Mouse (Mus musculus) layer of hippocampus, postnatal 25 days (tissue): ENCODE results near the gene Rhof. TPM values are rescaled to one million over a fixed set of nuclear protein-coding genes. Genes with fewer than 3 reads are reported as not detected.
A peak's percentile ranks its signal among the peaks of the same experiment; 100 is the strongest.

Experiments
- DNase-seq, 2 experiments: peaks; one replicate each; pipeline ENCODE4 v3.0.0; 2022; ENCODE audit warnings: mixed read lengths in 2 of 2, low spot score in 1 of 2; ENCODE audit errors: extremely low spot score in 1 of 2
- total RNA-seq, 2 experiments: library from RNA; stranded (reverse); gene quantifications; 2 replicates each; pipeline ENCODE4 v1.2.3; 2021

Gene Rhof
- total RNA-seq, 2 experiments from 2014 or later, result 47.2 to 48.7 TPM

DNA sequence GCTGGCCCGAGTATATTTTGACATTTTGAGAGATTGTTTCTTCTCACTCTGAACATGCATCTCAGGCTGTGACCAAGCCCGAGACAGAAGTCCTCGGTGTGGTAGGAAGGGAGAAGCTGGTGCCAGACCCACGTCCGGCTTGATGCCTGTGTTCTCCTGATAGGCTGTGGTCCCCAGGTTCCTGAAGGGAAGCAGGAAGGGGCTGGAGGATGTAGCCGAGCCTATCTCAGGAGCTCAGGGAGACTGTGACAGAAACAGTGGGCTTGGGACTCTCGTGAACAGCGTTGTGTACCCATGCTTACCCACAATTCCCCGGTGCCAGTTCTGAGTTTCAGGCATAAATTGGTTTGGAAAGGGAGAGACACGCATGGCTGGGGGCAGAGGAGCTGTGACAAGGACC, 13.7 kb downstream of the Rhof start:
- no peak for DNase-seq

DNA sequence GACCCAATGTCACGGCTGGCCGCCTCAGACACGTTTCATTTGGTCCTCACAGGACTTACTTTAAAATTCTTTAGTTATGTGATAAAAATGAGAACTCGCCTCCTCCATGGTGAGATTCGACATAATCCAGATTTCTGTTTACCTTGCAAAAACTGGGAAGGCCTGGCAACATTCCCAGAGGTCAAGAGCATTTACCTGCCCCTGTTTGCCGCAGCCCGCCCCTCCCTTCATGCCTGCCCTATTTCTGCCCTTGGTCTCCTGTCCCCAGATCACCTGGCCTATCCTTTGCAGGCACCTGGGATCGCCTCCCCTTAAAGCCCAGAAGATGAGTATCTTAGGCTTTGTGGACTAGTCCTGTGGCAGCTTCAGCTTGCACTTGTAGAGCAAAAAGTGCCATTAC, 14.7 kb downstream of the Rhof start:
- no peak for DNase-seq

DNA sequence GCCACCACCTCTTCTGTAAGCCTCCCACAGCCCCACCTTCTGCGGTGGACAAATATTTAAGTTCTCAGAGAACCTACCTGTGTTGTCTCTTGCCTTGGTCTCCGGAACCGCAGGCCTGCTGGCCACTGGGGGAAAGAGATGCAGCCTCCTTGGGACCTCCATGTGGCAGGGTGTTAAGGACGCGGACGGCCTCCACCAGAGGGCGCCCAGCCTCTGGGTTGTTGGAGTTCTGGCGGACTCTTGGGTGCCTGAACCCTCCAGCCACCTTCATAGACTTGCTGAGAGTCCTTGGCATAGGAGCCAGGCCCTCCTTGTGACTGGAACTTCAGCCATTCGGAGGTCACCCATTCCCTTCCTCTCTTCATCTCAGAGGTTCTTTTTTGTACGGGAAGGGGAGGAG, 15.2 kb downstream of the Rhof start:
- DNase-seq, result peak; percentile 60 to 85

DNA sequence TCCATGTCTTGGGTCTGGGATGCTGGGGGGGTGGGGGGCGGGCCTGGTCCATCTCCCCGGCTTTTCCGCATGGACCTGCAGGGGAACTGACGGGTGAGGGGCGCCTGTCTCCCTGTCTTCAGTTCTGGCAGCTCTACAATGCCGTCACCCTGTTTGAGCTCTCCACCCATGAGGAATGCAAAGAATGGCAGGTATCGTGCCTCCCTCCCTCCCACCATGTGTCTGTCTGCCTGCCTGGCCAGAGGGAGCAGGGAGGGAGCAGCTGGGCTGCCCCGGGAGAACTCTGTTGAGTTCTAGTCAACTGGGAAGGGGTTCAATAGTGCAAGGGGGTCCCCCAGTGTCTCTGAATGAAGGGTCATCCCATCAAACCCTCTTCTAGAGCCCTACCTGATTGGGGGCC, 16.4 kb downstream of the Rhof start:
- no peak for DNase-seq

DNA sequence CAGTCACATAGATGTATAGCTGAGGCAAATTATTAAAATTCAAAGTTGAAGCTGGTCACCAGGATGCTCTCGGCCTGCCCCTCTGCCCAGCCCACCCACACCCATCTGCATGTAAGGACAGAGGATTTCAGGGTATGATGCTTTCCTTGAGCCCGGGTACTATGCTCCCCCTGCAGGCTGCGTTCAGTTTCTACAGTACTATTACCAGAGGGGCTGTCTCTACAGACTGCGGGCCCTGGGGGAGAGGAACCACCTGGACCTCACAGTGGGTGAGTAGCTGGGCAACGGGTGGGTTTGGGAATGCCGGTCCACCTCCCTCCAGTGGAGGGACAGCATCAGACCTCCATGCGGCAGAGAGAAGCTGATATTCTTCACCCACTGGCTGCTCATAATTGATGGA, 17.6 kb downstream of the Rhof start:
- peak in 1 of 2 experiments; percentile 39 for DNase-seq

DNA sequence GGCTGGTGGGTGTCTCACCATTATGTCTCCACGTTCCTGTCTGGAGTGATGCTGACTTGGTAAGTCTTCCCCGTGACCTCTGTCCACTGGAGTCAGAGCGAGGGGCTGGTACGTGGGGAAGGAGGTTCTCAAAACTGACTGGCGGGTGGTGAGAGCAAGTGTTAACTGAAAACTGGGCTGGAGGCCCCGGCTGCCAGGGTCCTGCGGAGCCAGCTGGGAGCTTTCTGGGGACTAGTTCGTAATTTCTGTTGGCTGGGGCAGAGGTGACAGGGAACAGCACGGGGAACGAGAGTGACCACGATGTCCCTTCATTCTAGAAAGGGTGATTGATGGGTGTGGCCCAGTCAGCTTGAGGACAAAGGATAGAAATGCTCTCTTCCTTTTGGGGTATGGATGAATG, 18.4 kb downstream of the Rhof start:
- DNase-seq, result no peak

DNA sequence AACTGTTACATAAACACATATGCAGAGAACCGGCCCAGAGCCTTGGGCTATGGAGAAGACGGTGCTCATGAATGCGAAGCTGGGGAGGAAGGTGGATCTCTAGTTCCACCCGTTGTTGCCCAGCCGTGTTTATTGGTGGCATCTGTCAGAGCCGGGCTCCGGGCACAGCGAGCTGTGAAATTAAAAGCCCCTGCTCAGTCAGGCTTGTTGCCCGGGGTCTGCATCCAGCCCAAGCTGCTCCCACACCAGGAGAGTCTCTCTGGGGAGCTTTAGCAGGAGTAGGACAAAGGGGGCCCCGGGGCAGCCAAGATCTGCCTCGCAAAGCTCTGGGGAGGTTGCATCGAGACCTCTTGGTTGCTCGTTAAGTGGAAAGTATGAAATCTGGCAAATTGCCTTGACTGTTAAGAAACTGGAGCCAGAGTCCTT, 22.2 kb downstream of the Rhof start:
- DNase-seq, result no peak

DNA sequence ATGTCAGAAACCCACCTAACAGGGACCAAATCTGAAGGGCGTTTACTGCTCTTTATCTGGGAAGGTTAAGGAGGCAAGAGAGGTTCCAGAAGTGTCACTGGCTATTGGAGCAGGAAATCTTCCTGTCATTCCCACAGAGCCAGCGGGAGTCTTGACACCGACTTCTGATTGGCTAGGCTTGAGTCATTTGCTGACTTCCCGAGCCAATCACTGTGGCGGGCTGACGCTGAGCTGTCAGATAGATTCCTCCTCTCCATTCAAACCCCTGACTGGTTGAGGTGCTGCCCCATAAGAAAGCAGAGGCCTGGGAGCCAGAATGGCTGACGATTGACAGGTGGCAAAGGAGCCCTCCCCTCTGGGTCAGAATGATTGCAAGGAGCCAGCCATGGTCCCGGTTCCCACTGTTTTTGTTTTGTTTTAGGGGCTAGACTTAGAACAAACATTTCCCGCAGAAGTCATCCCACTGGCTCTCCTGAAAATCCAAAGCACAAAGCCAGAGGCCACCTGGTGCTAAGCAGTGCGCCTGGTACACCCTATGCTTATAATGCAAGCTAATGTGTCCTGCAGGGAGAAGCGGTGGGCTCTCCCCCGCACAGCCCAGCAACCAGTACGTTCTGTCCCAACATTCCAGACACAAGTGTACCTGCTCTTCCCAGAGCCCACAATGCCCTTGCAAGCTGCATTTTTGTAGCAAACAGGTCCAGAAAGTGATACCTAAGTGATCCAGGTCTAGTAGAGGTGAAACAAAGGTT, 22.9 kb downstream of the Rhof start:
- peak in 1 of 2 experiments; percentile 42 for DNase-seq

DNA sequence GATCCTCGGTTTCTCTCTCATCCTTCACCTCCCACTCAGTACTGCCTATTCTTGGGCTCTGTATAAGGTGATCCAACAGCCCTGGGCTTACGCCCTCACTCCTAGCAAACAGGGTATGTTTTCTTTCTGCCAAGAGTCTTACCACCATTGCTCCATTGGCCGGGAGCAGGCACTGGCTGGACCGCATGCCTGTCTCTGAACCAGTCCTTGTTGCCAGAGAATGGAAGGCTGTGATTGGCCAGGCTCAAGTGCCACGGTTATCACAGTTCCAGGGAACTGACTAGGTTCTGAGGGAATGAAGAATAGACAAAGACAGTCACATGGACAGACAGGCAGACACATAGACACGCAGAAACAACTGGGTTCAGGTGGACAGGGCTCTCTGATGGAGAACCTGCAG, 27.7 kb downstream of the Rhof start:
- DNase-seq, result no peak

DNA sequence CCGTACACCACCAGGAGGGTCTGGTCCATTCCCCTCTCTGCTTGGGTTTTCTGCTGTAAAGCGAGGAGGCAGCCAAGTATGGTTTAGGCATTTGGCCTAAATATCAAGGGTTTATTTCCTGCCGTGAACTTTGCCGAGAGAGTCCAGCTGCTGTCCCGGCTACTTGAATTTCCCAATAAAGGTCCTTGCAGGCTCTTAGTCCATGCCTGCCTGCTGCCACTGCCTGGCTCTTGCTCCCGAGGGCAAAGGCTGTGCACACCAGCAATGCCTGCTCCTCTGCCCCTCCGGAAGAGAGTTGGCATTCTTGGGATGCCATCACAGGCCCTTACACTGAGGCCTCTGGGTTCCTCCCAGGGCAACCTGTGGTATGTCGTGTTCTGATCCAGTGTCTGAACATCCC, 28.9 kb downstream of the Rhof start:
- DNase-seq, result no peak

DNA sequence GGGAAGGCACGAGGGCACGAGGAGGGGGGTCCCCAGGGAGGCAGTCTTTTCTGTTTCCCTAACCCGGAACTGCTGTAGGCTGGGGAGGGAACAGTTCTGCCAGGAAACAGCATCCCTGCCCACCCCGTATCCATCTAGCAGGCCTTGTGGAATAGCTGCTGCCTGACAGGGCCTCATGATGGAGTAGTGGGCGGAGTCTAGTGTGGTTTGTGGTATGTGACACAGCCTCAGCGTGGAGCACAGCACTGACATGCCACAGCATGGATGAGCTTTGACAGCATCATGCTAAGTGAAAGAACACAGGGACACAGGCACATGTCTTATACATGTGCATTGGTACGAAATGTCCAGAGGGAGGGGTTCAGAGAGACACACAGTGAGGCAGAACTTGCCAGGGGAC, 30.1 kb downstream of the Rhof start:
- DNase-seq, result no peak

DNA sequence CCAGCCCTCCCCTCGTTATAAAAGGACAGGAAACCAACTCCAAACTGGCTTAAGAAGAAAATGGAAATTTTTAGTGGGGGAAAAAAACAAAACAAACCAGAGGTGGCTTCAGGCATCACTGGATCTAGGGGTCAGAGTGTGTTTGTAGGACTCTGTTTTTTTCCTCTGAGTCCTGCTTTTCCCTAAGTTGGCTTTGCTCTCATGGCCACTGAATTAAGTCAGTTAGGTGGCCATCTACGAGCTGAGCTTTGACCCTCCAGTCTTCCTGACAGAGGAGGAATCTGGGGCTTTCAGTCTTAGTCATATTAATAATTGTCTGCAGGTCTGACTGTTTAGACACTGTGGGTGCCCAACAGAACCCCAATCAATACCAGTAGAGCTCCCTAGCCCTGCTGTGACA, 34.0 kb downstream of the Rhof start:
- no peak for DNase-seq

DNA sequence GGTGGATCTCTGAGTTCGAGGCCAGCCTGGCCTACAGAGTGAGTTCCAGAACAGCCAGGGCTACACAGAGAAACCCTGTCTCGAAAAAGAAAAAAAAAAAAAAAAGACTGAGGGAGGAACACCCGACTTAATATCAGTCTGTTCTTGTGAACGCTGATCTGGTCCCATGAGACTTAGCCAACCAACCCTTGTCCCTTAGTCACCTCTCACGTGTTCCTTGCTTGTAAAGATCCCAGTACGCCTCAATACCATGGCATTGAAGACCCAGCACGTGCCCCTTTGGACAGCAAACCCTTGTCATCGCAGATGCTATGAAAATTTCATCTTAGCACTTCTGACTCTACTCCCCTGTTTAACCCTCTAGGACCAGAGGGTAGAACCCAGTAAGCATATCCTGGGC, 36.2 kb downstream of the Rhof start:
- DNase-seq, result no peak

DNA sequence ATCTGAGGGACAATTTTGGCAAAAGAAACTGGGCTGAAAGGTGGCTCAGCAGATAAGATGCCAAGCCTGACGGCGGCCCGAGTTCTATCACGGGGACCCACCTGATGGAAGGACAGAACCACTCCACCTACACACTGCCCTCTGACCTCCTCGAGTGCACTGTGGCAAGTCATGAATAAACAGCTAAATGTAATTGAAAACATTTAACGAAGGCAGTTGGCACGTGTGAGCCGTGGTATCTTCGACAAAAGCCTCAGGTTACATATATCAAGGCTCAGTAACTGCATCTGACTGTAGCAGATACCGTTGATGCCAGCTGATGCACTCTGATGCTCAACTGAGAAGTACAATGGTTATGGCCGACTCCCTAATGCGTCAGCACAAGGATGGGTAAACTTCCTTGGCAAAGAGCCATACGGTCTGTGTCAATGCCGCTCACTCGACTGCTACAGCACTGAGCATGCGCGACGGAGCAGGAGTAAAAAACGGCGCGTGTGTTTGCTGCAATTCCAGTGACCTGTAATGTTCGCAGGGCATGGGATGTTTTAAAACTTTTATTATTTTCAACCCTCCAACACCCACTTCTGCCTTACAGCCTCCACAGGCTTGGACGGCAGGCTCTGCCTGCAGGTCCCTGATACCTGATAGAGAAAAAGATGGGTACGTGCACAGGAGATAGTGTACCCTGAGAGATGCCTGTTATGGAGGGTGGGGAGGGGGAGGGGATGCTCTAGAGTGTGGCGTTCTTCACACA, 38.1 kb downstream of the Rhof start:
- DNase-seq, result no peak

DNA sequence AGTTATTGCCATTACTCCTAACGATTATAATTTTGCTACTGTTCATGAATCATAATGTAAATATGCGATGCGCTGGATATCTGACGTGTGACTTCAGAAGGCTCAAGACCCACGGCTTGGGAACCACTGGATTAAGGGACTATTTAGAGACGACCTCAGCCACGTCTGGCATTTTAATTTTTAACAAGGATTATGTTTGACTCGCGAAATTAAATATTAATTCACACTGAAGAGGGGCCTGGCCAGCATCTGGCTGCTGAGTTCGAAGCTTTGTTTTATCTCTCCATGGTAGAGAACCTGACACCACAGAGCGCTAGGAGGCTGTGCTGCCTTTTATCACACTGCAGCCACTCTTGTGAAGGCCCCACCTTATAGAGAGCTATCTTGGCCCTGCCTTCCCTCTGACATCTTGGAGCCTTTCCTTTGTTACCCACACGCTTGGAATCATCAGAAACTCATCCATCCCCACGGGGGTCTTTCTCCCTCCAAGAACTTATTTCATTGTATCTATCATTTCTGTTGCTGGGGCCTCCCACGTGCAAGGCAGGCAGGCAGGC, 39.3 kb downstream of the Rhof start:
- no peak for DNase-seq

DNA sequence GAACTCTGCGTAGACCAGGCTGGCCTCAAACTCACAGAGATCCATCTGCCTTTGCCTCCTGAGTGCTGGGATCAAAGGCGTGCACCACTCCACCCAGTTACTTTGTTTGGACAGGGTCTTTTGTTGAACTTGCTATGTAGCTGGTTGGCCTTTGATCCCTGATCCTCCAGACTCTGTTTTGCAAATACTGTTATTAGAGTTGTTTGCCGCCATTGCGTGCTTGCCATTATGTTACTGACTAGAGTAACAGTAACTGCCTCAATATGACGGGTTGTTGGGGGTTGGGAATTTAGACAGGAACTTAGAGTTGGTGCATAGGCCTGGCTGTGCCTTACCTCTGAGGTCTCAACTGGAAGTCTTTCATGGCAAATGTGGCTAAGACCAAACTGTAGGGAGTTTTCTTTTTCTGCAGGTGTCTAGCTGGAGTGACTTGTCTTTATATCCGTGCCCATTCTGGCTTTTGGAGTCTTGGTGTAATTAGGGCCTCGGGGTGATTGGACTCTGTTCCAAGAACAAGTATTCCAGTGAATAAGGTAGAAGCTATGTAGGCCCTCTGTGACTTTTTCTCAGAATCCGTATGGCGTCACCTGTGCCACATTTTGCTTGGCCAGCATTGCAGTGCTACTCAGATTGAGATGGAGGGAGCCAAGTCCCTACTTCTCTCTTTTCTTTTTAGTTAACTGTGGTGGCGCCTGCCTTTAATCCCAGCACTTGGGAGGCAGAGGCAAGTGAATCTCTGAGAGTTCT, 41.8 kb downstream of the Rhof start:
- DNase-seq, result no peak

DNA sequence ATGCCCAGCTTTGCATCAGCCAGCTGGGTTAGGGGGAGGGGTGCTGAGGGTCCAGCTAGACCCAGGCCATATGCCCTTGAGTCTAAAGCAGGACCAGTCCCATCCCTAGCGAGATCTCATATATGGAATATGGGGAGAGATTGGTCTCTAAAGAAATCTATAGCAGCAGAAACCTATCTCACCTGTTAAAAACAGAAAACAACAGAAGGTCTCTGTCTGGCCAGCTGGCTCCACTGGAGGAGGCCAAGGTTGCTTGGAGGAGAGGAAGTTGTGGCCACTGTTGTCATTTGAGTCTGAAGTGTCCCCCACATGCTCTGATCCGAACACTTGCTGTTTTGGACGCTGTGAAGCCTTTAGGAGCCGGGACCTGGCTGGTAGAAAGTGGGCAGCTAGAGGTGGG, 43.7 kb downstream of the Rhof start:
- DNase-seq, result no peak

DNA sequence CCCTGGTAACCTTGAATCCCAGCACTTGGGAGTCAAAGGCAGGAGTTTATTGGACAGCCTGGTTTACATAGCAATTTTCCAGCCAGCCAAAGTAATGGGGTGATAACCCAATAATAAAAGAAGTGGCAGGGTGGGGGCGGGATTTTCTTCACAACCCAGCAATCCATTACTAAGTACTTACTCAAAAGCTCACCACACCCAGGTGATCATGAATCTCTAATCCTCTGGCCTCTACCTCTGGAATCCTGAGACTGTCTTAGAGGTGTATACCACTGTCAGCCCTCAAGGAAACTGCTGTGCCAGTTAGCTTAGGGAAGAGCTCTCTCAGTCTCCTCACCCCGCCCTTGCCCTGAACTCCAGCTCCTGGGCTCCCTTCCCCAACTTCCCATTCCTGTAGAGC, 46.0 kb downstream of the Rhof start:
- no peak for DNase-seq

DNA sequence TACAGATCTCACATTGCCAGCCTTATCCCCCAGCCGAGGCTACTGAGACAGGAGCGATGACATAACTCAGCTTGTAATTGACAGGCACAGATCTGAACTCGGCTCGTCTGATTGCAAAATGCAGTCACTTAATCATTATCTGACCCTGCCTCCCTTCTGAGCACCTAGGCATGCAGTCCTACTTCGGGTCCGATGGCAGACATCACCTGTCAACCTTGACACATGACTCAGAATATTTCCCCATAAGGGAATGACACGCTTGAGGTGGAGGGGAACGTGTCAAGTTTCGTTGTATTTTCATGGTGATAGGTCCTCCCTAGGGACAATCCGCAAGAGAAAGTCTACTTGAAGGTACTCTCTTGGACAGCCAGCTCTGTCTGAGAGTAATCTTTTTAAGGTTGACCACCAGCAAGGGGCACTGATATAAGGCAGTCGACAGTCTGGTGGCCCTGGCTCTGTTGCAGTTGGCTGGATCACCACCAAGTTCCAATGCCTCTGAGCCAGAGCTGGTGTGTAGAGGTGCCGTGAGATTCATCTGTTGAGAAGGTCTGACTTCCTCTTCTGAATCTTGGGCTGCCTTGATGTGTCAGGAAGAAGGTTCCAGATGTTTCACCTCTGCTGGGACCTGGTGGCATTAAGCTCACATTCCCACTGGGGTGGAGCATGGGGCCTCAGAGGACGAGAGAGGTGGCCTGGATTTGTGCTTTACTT, 49.0 kb downstream of the Rhof start:
- no peak for DNase-seq

DNA sequence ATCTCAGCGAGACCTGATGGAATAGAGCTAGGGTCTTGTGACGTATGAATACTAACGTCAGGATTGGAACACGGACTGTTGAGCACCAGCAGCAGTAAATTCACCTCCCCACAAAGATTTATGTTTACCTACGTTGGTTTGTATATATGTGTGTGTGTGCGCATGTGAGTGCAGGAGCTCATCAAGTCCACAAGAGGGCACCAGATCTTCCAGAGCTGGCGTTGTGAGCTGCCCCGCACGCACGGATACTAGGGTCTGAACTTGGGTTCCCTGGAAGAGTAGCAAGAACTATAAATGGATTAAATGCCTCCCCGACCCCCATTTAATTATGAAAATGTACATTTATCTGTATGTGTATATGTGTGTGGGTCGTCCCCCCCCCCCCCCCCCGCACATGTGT, 52.0 kb downstream of the Rhof start:
- DNase-seq, result no peak
